Mouse (Mus musculus) G1E-ER4 (cell line): Measurements from ENCODE around the gene Ralb. TPM values are rescaled to one million over a fixed set of nuclear protein-coding genes. Genes with fewer than 3 reads are reported as not detected.

Experiments
- GATA1 ChIP-seq: IDR thresholded peaks from one replicate; pipeline ENCODE4 v1.8.0; 2012; ENCODE audit warnings: low read length, inconsistent platforms
- polyA plus RNA-seq: library from polyadenylated mRNA; stranded (reverse); fragments of >175 nt; gene quantifications from 2 replicates; pipeline ENCODE4 v1.2.3, GENCODE M21; 2012

Ralb gene
- polyA plus RNA-seq, 1 experiment = 55.2 TPM

DNA sequence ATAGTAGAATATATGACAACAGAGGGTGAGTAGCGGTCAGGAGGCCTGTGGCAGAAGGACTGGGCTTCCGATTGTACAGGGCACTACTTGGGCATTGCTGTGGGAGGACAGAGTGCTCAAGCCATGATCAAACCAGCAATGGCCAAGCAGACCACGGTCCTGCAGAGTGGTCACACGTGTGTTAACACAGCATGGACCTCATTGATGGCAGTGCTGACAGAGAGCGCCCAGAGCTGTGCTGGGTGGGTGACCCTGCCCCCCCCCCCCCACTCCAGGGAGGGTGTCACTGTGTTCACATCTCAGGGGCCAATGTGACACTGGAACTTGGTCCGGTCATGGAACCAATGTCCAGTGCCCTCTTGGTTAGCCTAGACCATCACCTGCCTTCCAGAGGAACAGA lies 27.6 kb upstream of the Ralb start:
- no peak for TF ChIP-seq GATA1

- no peak for TF ChIP-seq GATA1
Measured at GRCm38 (mm10) chr1:119530941-119531340, 26.3 kb upstream of the Ralb start.

- no peak for TF ChIP-seq GATA1
Measured at GRCm38 (mm10) chr1:119525689-119526591, 21.3 kb upstream of the Ralb start, which contains the start of gene Tmem185b. Gene Tmem185b, plus strand, starts transcription at chr1:119526160.

- TF ChIP-seq GATA1 = no peak
Measured at GRCm38 (mm10) chr1:119525004-119525444, 20.4 kb upstream of the Ralb start.

GRCm38 (mm10) chr1:119523826-119524225 lies 19.2 kb upstream of the Ralb start:
- TF ChIP-seq GATA1 = no peak

DNA sequence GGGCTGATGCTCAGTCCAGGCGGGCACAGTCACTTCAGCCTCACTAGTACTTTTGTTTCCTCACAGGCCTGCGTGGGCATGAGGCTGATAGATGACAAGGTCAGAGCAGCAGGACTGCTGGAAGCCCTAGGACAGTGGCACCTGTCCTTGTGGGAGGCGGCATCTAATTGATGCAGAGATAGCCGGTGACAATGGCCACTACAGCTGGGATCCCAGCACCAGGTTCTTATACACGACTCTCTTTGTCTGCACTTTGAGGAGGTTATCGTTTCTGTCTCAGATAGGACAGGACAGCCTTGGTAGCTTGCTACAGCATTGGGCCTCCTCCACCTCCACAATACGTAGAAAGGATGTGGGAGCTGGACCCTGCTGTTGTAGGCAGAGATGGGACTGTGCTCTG lies 18.8 kb upstream of the Ralb start:
- no peak for TF ChIP-seq GATA1

GRCm38 (mm10) chr1:119522726-119523125 lies 18.1 kb upstream of the Ralb start:
- no peak for TF ChIP-seq GATA1

GRCm38 (mm10) chr1:119521681-119522080 lies 17.1 kb upstream of the Ralb start:
- no peak for TF ChIP-seq GATA1

DNA sequence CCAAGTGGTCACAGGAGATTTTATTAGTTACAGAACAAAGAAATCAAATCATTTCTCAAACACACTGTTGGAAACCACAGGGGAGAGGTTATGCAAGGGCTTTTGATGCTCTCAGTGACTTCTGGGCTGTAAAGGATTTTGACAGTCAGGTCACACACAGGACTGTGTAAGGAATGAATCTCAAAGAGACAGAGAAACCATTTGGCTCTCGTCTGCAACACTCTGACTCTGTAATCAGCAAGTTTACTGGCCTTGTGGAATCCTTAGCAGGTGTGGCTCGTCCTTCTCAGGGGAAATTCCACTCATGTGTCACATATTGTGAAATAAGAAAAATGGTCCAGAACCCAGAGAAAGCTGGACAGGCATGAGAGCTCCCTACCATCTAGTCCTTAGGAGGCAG lies 16.4 kb upstream of the Ralb start:
- no peak for TF ChIP-seq GATA1

DNA sequence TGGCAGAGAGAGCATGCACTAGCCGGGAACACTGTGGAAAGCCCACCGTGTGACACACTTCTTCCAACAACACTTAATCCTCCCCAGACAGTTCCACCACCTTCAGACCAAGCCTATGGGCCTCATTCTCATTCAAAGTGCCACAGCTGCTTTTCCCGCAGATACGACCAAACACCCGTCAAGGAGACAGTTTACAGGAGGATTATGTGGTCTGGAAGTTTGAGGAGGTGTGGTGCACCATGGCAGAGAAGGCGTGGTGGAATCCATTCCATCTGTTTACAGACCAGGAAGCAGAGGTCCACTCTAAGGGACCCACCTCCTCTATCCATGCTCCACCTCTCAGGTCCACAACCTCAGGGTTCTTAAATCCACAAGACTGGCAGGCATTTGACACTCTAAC lies 14.7 kb upstream of the Ralb start:
- TF ChIP-seq GATA1 = no peak

DNA sequence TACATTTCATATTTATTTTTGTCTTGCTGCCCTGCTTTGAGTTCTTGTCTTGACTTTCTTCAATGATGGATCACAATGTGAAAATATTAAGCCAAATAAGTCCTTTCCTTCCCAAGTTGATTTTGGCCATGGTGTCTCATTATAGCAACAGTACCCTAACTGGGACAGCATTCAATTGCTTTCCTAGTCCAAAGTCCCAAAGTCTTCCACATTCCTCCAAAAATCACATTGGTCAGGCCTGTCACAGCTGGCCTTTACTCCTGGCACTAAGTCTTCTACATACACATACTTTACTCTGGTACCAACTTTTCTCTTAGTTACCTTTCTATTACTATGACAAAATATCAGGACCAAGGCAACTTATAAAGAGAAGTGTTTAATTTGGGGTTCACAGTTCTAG lies 14.2 kb upstream of the Ralb start:
- no peak for TF ChIP-seq GATA1

DNA sequence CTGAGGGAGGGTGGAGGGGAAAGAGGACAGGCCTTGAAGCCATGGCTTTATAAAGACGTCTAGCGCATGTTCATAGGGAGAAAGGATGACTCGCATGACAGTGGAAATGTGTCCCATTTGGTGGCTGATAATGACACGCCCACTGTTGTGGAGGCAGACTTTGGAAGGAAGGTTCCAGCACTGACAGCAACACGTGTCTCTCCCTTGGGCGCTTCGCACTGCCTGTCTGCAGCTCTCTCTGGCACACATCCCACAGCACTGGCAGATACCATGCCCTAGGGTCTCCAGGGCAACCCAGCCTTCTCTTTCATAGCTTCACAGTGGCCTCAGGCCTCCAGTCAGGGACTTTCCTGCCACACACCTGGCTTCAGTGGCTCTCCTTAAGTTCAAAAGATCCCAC lies 13.5 kb upstream of the Ralb start:
- no peak for TF ChIP-seq GATA1

DNA sequence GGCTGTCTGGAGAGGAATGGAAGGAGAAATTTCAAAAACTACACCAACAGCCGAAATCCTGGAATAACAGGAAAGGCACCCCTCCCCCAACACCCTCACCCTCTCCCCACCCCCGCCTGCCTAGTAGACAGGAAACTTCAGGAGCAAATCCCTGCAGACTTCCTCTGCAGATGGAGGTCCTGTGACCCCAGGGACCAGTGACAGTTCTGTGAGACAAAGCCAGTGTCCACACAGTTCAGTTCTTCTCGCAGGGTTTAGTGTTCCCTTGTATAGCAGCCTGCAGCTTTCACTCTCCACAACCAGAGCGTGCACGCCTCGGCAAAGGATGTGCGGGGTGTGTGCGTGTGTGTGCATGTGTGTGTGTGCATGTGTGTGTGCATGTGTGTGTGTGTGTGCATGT lies 6.3 kb upstream of the Ralb start:
- TF ChIP-seq GATA1 = no peak

GRCm38 (mm10) chr1:119510409-119510808 lies 5.8 kb upstream of the Ralb start:
- peak; percentile 31 for TF ChIP-seq GATA1

DNA sequence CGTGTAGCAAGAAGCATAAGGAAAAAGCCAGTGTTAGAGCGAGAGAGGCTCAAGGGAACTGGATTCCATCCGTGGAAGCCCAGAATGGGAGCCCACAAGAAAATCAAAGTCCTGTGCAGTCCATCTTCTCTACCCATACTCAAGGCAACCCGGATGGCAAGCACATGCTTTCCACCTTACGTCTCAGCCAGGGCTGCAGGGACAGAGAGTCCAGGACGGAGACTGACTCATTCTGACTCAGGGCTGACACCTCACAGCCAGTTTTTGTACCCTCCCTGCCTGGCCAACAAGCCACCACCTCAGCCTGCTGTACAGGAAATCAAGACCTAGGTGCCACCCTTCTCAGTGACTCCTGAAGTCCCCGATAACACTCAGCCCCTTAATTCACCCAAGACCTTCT lies 4.9 kb upstream of the Ralb start:
- TF ChIP-seq GATA1 = no peak

DNA sequence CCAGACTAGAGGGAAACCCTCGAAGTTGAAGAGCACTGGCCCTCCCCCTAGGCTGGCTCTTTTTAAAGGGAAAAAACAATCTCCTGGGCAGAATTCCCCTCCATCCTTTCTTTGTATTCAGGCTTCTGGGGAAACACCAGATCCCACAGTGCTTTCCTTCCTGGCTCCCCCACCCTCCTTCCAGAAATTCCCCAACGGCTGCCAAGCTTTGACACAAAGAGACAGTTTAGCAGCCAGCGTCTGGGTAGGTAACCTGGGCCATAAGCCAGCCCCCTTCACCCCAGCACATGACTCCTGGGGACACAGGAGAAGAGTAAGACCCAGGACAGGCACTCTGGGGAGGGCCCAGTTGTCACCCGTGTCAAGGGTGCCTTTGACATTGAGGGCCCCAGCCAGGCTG lies 4.0 kb upstream of the Ralb start:
- TF ChIP-seq GATA1 = no peak

GRCm38 (mm10) chr1:119505951-119506350 lies 1.4 kb upstream of the Ralb start:
- TF ChIP-seq GATA1 = no peak
